8 mouse cellular contexts compared by ENCODE assay signal in genomic region chr14:41127997-41128396, GRCm38 (mm10). TPM values are rescaled to one million over a fixed set of nuclear protein-coding genes. Genes with fewer than 3 reads are reported as not detected.
DNase-seq lines count a peak whose midpoint lies in the region; ATAC-seq and TF ChIP-seq lines count a peak whose summit lies in the region.
"Had no signal": no experiment of that assay in that cellular context is flagged by ENCODE, and none has a peak within 500 bp of the region (broad histone marks: within the 10 kb centered on the region; RNA-seq: fewer than 3 reads in every experiment).

No protein-coding gene starts in this region.

- H3K27ac ChIP-seq in layer of hippocampus, adult 2 months = no peak overlapping the region
- no peak overlapping the region for H3K27ac ChIP-seq in hindbrain, embryonic 15.5 days (replicated peaks)
- no peak overlapping the region for H3K27ac ChIP-seq in stomach, embryonic 14.5 days (ENCODE audit: low read length)

- no peak overlapping the region for H3K4me3 ChIP-seq in layer of hippocampus, adult 2 months
- no peak overlapping the region for H3K4me3 ChIP-seq in hindbrain, embryonic 15.5 days
- no peak overlapping the region for H3K4me3 ChIP-seq in lung, adult 2 months (replicated peaks; ENCODE audit: extremely low read depth, low read depth, low read length)
- H3K4me3 ChIP-seq in stomach, embryonic 14.5 days (ENCODE audit: low read depth, low read length) = no peak overlapping the region

- 27% methylated on average over 4 of the region's 4 CpGs for WGBS in hindbrain, embryonic 15.5 days
- 11% methylated on average over 4 of the region's 4 CpGs for WGBS in lung, adult 2 months
- WGBS in stomach, embryonic 14.5 days = 11% methylated on average over 4 of the region's 4 CpGs

- ATAC-seq in hindbrain, embryonic 15.5 days (ENCODE audit: low FRiP score, low read depth) = peak; percentile 72; the same call in 1 of the 2 replicates
- ATAC-seq in stomach, embryonic 14.5 days (ENCODE audit: insufficient number of reproducible peaks, insufficient read depth, low FRiP score, low read depth) = 0 out of 2 replicates have a peak, but pooled peaks have one; percentile 23

- no peaks in the 10 kb centered on the region for H3K27me3 ChIP-seq in hindbrain, embryonic 15.5 days
- no peaks in the 10 kb centered on the region for H3K27me3 ChIP-seq in stomach, embryonic 14.5 days (ENCODE audit: control insufficient read depth, insufficient read depth, low read length)

- H3K9ac ChIP-seq in hindbrain, embryonic 15.5 days = no peak overlapping the region
- no peak overlapping the region for H3K9ac ChIP-seq in stomach, embryonic 14.5 days (replicated peaks; ENCODE audit: low read depth, low read length)

- H3K4me1 ChIP-seq in hindbrain, embryonic 15.5 days (replicated peaks) = no peaks in the 10 kb centered on the region
- H3K4me1 ChIP-seq in lung, adult 2 months (ENCODE audit: control insufficient read depth, insufficient read depth, low read length) = no peaks in the 10 kb centered on the region
- H3K4me1 ChIP-seq in stomach, embryonic 14.5 days (ENCODE audit: control insufficient read depth, insufficient read depth, low read length) = no peaks in the 10 kb centered on the region

- peak; percentile 8 to 34 for DNase-seq in layer of hippocampus, adult 2 months (ENCODE audit: low spot score in 2 of 2)
- DNase-seq in layer of hippocampus, adult 9-11 months = no peak
- peak; percentile 3 for DNase-seq in c-Kit-positive CD71-negative TER-119-negative erythroid progenitor cells, embryonic 14.5 days (ENCODE audit: low read depth)
- DNase-seq in lung, adult 2 months = peak; percentile 50
- no peak for DNase-seq in spleen, postnatal 36 days (ENCODE audit: low spot score in 2 of 2)

- TF ChIP-seq CTCF in layer of hippocampus, adult 2 months (conservative IDR thresholded peaks at IDR 0.05) = peak; percentile 84
- no peak for TF ChIP-seq CTCF in lung, adult 2 months (IDR thresholded peaks at IDR 0.05; ENCODE audit: insufficient read depth, low read length)

- H3K4me2 ChIP-seq in hindbrain, embryonic 15.5 days = no peak overlapping the region
- no peak overlapping the region for H3K4me2 ChIP-seq in stomach, embryonic 14.5 days (replicated peaks; ENCODE audit: low read depth, low read length)

- no peak for TF ChIP-seq POLR2A in lung, adult 2 months (IDR thresholded peaks at IDR 0.05; ENCODE audit: borderline replicate concordance, extremely low read depth, low read depth, low read length)

- no peaks in the 10 kb centered on the region for H3K9me3 ChIP-seq in hindbrain, embryonic 15.5 days
- H3K9me3 ChIP-seq in stomach, embryonic 14.5 days (ENCODE audit: control insufficient read depth, low read depth, low read length) = no peaks in the 10 kb centered on the region

- H3K36me3 ChIP-seq in hindbrain, embryonic 15.5 days = no peaks in the 10 kb centered on the region
- no peaks in the 10 kb centered on the region for H3K36me3 ChIP-seq in stomach, embryonic 14.5 days (ENCODE audit: control insufficient read depth, insufficient read depth, low read length)

RNA-seq across cellular contexts. Expression of gene Sftpa1, which starts 3.6 kb away (rescaled TPM):
- total RNA-seq in layer of hippocampus, adult 2 months (2021) = not detected
- not detected in 2 replicates for polyA plus RNA-seq in hindbrain, embryonic 15.5 days (2015; fragmentation: Nextera tagmentation; extraction: Ambion mirVana)
- polyA plus RNA-seq in lung, adult 2 months (2012; rRNA removed) = 1,111 and 1,268 TPM in 2 replicates
- not detected in 2 replicates for polyA plus RNA-seq in stomach, embryonic 14.5 days (2014; fragmentation: Nextera tagmentation; extraction: Ambion mirVana)
- total RNA-seq: layer of hippocampus, postnatal 25 days had no signal

RNA-seq across cellular contexts. Expression of gene Mat1a, which starts 23.2 kb away (rescaled TPM):
- total RNA-seq in layer of hippocampus, adult 2 months (2021) = not detected
- polyA plus RNA-seq in hindbrain, embryonic 15.5 days (2015; fragmentation: Nextera tagmentation; extraction: Ambion mirVana) = not detected in 2 replicates
- polyA plus RNA-seq in lung, adult 2 months (2012; rRNA removed) = 3.5 and 6.0 TPM in 2 replicates
- polyA plus RNA-seq in stomach, embryonic 14.5 days (2014; fragmentation: Nextera tagmentation; extraction: Ambion mirVana) = 1.2 TPM in 1 of 2 replicates, not detected in the other
- total RNA-seq: layer of hippocampus, postnatal 25 days had no signal

RNA-seq across cellular contexts. Expression of gene Mbl1, which starts 23.3 kb away (rescaled TPM):
- not detected for total RNA-seq in layer of hippocampus, adult 2 months (2021)
- not detected in 2 replicates for polyA plus RNA-seq in hindbrain, embryonic 15.5 days (2015; fragmentation: Nextera tagmentation; extraction: Ambion mirVana)
- polyA plus RNA-seq in lung, adult 2 months (2012; rRNA removed) = 0.66 and 0.67 TPM in 2 replicates
- polyA plus RNA-seq in stomach, embryonic 14.5 days (2014; fragmentation: Nextera tagmentation; extraction: Ambion mirVana) = not detected in 2 replicates
- total RNA-seq: layer of hippocampus, postnatal 25 days had no signal

RNA-seq across cellular contexts. Expression of gene Dydc1, which starts 55.3 kb away (rescaled TPM):
- not detected for total RNA-seq in layer of hippocampus, adult 2 months (2021)
- polyA plus RNA-seq in hindbrain, embryonic 15.5 days (2015; fragmentation: Nextera tagmentation; extraction: Ambion mirVana) = not detected in 2 replicates
- 0.16 and 0.19 TPM in 2 replicates for polyA plus RNA-seq in lung, adult 2 months (2012; rRNA removed)
- polyA plus RNA-seq in stomach, embryonic 14.5 days (2014; fragmentation: Nextera tagmentation; extraction: Ambion mirVana) = not detected in 2 replicates
- total RNA-seq: layer of hippocampus, postnatal 25 days had no signal

RNA-seq across cellular contexts. Expression of gene Sftpd, which starts 57.0 kb away (rescaled TPM):
- not detected for total RNA-seq in layer of hippocampus, adult 2 months (2021)
- not detected in 2 replicates for polyA plus RNA-seq in hindbrain, embryonic 15.5 days (2015; fragmentation: Nextera tagmentation; extraction: Ambion mirVana)
- 235 and 279 TPM in 2 replicates for polyA plus RNA-seq in lung, adult 2 months (2012; rRNA removed)
- 0.27 TPM in 1 of 2 replicates, not detected in the other for polyA plus RNA-seq in stomach, embryonic 14.5 days (2014; fragmentation: Nextera tagmentation; extraction: Ambion mirVana)
- total RNA-seq: layer of hippocampus, postnatal 25 days had no signal

Comparison
In these comparisons a context has a peak if more than half of its experiments do, and no peak if none do; other contexts are left out.
1. DNase-seq: peak in layer of hippocampus, adult 2 months (2 of 2), c-Kit-positive CD71-negative TER-119-negative erythroid progenitor cells, embryonic 14.5 days (single experiment) and lung, adult 2 months (single experiment); none in layer of hippocampus, adult 9-11 months (single experiment) and spleen, postnatal 36 days (0 of 2).
2. RNA of gene Sftpa1, which starts 3.6 kb away (polyA plus RNA-seq): 1,111 to 1,268 TPM in lung, adult 2 months; not detected in hindbrain, embryonic 15.5 days and not detected in stomach, embryonic 14.5 days; every median in the first group is over 1,000 times any median in the second.